Mouse (Mus musculus) spleen, postnatal 36 days (tissue): ENCODE data around the gene Prpsap1.
"Not testable (repeated sequence)": the region's sequence is repeated elsewhere in the genome, so short reads cannot be mapped to it uniquely, and the experiment has no call there.

Experiments
- DNase-seq, 2 experiments: peaks; one replicate each; pipeline ENCODE4 v3.0.0; 2022; ENCODE audit warnings: low spot score in 2 of 2, mixed read lengths in 1 of 2

The Prpsap1 gene

GRCm38 (mm10) chr11:116488207-116488606, 5.8 kb downstream of the Prpsap1 start:
- DNase-seq: no peak

GRCm38 (mm10) chr11:116484261-116484660, 9.7 kb downstream of the Prpsap1 start:
- no peak for DNase-seq

DNA sequence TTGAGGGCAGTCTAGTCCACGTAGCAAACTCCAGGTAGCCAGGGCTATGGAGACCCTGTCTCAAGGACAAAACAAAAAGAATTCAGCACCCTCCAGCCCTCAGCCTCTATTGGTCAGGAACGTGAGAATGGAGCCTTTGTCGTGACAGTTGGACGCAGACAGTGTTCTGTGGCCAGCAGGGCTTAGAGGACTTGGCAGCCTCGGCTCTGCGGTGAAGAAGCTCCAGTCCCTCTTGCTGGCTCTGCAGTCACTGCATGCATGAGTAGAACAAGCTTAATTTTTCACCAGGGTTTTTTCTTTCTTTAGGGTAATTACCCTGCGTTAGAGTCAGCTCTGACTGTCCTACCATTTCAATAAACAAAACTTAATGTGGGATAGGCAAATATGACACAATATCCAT, 12.2 kb downstream of the Prpsap1 start:
- DNase-seq: no peak

- DNase-seq: no peak
Measured at GRCm38 (mm10) chr11:116480975-116481374, 13.0 kb downstream of the Prpsap1 start.

DNA sequence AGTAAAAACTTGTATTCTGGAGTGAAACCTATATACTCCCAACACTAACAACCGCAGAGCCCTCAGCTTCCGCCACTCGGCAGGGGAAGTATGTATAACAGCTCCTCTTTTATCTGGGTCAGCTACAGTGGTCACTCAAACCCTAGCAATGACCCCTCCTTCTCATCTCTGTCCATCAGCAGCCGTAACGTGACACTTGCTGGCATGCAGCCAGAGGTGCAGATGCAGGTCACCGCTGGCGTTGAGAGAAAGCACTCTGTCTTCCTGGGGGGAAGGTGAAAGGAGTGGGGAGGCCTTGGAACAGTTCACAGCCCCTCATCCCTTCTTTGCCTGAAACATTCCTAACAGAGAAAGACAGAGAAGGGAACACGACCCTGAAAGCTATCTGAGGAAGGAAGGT, 14.2 kb downstream of the Prpsap1 start:
- DNase-seq: no peak

- no peak for DNase-seq
Measured at GRCm38 (mm10) chr11:116478978-116479377, 15.0 kb downstream of the Prpsap1 start.

- DNase-seq: no peak
Measured at GRCm38 (mm10) chr11:116477160-116477759, 16.7 kb downstream of the Prpsap1 start.

DNA sequence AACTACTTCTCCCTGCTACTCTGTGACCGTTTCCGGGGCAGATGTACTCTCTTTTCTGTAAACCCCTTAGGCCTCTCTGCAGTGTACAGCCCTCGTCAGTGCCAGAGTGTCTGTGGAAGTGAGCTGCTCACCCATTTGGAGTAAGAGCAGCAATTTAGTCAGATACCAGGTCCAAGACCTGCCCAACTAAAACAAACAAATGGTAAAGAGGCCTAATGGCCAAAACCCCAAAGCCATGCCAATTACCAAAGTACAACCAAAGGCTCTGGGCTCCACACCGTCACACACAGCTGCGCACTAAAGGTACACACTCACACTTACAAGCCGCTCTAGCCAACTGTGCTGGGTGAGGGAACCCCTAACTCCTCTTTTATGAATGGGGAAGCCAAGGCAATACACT, 17.3 kb downstream of the Prpsap1 start:
- DNase-seq: no peak

- no peak for DNase-seq
Measured at GRCm38 (mm10) chr11:116476041-116476440, 18.0 kb downstream of the Prpsap1 start.

- no peak for DNase-seq
Measured at GRCm38 (mm10) chr11:116472275-116472674, 21.7 kb downstream of the Prpsap1 start.

- no peak for DNase-seq
Measured at GRCm38 (mm10) chr11:116470896-116471295, 23.1 kb downstream of the Prpsap1 start.

DNA sequence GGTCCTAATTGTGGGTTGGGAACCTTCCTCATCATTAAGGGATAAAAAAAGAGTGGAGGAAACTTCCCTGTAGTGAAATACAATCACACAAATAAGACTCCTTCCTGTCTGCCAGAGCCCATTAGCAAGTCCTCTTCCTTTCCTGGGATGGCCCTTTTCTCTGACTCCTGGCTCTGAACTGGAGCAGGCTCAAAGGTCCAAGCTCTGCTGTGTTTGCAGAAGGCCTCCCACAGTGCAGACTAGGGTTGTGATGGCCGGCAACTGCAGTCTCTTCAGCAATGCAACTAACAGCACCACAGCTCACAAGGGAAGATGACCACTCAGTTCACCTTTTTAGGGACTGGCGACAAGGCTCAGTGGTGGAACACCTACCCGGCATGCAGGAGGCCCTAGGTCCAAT, 23.8 kb downstream of the Prpsap1 start:
- no peak for DNase-seq

- DNase-seq: not testable (repeated sequence)
Measured at GRCm38 (mm10) chr11:116468338-116468737, 25.7 kb downstream of the Prpsap1 start.

GRCm38 (mm10) chr11:116466141-116466540, 27.9 kb downstream of the Prpsap1 start, which contains the start of gene Qrich2:
Gene Qrich2, minus strand, starts transcription at chr11:116466241.
- no peak for DNase-seq

GRCm38 (mm10) chr11:116463833-116464232, 30.2 kb downstream of the Prpsap1 start:
- DNase-seq: peak; percentile 67 to 76

- DNase-seq: no peak
Measured at GRCm38 (mm10) chr11:116463338-116463737, 30.7 kb downstream of the Prpsap1 start.

DNA sequence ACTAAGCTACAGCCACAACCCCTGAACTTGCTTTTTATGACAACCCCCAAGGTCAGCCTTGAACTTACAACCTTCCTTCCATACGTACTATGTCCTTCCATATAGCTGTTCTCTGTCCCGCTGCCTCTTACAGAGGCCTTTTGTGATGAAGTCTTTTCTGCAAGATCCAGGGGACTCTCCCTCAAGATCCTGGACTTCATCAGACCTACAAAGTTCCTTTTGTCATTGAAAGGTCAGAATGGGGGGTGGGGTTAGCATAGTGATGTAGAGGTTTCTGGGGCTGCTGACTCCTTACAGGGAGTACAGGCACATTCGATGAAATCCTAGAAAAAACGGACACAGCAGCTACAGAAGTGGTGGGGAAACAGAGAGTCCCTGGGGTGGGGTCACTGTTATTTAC, 34.2 kb downstream of the Prpsap1 start:
- DNase-seq: no peak

DNA sequence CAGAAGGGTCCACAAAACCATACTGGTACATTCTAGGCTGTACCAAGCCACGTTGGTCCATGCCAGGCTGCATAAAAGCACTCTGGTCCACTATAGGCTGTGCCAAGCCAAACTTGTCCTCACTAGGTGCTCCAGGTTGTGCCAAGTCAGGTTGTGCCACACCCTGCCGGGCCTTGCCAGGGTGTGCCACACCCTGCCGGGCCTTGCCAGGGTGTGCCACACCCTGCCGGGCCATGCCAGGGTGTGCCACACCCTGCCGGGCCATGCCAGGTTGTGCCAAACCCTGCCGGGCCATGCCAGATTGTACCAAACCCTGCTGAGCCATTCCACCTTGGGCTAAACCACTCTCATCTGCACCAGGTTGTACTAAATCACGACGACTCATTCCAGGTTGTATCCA, 37.8 kb downstream of the Prpsap1 start:
- DNase-seq: no peak

DNA sequence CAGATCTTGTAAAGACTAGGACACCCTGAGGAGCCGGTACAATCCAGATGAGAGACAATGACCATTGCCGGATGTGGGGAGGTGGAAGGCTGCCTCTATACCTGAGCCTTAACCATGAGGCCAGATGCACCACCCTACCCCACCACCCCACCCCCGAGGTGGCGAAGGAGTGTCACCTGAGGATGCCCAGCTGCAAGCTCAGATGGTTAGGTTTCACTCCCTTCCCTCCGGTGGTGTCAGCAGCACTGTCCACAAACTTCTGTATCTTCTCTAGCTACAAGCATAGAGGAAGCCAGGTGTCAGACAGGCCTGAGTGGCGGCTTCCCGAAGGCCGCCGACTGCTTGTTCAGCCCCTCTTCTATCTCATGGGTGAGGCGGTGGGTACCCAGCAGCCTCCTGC, 40.1 kb downstream of the Prpsap1 start:
- DNase-seq: peak; percentile 62 to 65

GRCm38 (mm10) chr11:116449341-116449740, 44.7 kb downstream of the Prpsap1 start:
- no peak for DNase-seq

DNA sequence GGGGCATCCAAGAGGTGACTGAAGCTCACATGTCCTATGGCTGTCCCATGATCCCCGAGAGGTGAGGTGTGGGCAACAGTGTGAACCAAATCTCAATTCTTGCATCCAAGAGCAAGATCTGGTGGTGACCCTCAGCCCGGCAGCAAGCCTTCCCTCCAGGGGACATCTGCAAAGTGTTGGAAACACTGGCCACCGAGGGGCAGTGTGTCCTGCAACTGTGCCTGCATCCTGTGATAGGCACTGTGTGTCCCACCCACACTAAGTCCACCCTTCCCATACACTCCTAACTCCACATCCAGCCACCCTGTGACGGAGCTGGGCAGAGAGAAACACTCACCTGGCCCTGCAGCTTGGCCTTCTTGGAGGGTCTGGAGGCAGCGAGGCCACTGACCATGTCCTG, 46.2 kb downstream of the Prpsap1 start:
- DNase-seq: no peak

DNA sequence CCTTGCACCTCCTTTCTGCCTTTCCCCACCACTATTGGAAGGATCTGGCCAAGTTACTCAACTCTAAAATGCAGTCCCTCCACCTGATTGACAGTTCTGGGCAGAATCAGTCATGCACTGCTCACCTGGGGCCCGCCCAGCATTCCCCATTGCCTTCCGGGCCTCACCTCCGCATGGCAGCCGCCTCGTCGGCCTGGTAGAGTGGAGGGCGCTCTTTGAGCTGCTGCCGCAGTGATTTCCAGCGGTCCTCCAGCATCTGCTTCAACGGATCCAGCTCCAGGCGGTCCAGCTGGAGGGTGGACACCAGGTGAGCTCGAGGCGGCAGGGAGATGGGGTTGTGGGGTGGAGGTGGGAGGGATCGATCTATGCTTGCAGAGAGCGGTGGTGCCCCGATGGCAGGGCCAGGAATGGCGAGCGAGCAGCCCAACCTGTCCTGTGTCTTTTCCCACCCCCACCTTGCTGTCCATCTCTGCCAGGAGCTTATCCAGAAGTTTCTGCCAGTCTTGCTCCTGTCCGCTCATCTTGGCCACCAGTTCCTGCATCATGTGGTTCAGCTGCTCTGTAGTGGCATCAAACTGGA, 47.6 kb downstream of the Prpsap1 start:
- no peak for DNase-seq

GRCm38 (mm10) chr11:116445596-116446307, 48.2 kb downstream of the Prpsap1 start:
- peak; percentile 81 to 89 for DNase-seq
